Mouse (Mus musculus): Measurements from ENCODE around the gene Gbgt1.

GRCm38 (mm10) chr2:28504676-28505075 is 8.0 kb downstream of the Gbgt1 start:
- TF ChIP-seq CTCF (IDR thresholded peaks at IDR 0.05; ENCODE audit: low read depth) (no peak), EP300 (IDR thresholded peaks at IDR 0.05; ENCODE audit: low read depth) (no peak)

Data from liver, postnatal 0 days (tissue).